Mouse (Mus musculus) hindbrain, embryonic 13.5 days (tissue): ENCODE measurements around the gene Tigd3. TPM values are rescaled to one million over a fixed set of nuclear protein-coding genes. Genes with fewer than 3 reads are reported as not detected.

Source experiments
- ATAC-seq: fragments of 200-750 bp; cut with Nextera tagmentation; 2 replicates; pipeline ENCODE4 v1.8.0; 2017; ENCODE audit warnings: moderate TSS enrichment; ENCODE audit not compliant: low FRiP score
- H3K27ac ChIP-seq: fragments of 300-500 bp; sonication (generic); 2 replicates; pipeline ENCODE4 v1.5.1; 2015; ENCODE audit warnings: inconsistent platforms, mild to moderate bottlenecking, moderate library complexity
- H3K27me3 ChIP-seq: fragments of 300-500 bp; sonication (generic); 2 replicates; pipeline ENCODE4 v1.6.1; 2015; ENCODE audit warnings: mild to moderate bottlenecking, inconsistent platforms
- H3K36me3 ChIP-seq: fragments of 300-500 bp; sonication (generic); 2 replicates; pipeline ENCODE4 v1.6.1; 2015; ENCODE audit warnings: mild to moderate bottlenecking, inconsistent platforms
- H3K4me1 ChIP-seq: fragments of 300-500 bp; sonication (generic); replicated peaks from 2 replicates; pipeline ENCODE4 v1.6.1; 2015; ENCODE audit warnings: inconsistent platforms
- H3K4me2 ChIP-seq: fragments of 300-500 bp; sonication (generic); 2 replicates; pipeline ENCODE4 v1.6.1; 2015; ENCODE audit warnings: inconsistent platforms, mild to moderate bottlenecking, moderate library complexity
- H3K4me3 ChIP-seq: fragments of 300-500 bp; sonication (generic); 2 replicates; pipeline ENCODE4 v1.5.1; 2015; ENCODE audit warnings: mild to moderate bottlenecking, inconsistent platforms
- H3K9ac ChIP-seq: fragments of 300-500 bp; sonication (generic); 2 replicates; pipeline ENCODE4 v1.6.1; 2015; ENCODE audit warnings: mild to moderate bottlenecking, inconsistent platforms
- H3K9me3 ChIP-seq: fragments of 300-500 bp; sonication (generic); 2 replicates; pipeline ENCODE4 v1.6.1; 2016; ENCODE audit warnings: inconsistent platforms
- WGBS: fragments of 180-500 bp; shearing (Covaris S2); methylation state at CpG from one replicate; pipeline ENCODE4 v1.1.7; 2015; 5-methylcytosine and 5-hydroxymethylcytosine counted together
- polyA plus RNA-seq: library from polyadenylated mRNA; unstranded; fragments of >200 nt; fragmentation: Nextera tagmentation; extraction: Ambion mirVana; gene quantifications from 2 replicates; pipeline ENCODE4 v1.2.1, GENCODE M21; 2015

Gene Tigd3
- polyA plus RNA-seq, 1 experiment from 2014 or later = 15.2 TPM

GRCm38 (mm10) chr19:5929634-5930596 is 36.0 kb upstream of the Tigd3 start:
- 71% methylated on average over 14 of the region's 14 CpGs for WGBS

GRCm38 (mm10) chr19:5928546-5928945 is 34.6 kb upstream of the Tigd3 start:
- no peaks in the 10 kb centered on the region for H3K36me3 ChIP-seq
- peaks cover 29% of the 10 kb centered on the region for H3K4me1 ChIP-seq
- no peak overlapping the region for H3K9ac ChIP-seq
- 71% methylated on average over 3 of the region's 3 CpGs for WGBS
- no peaks in the 10 kb centered on the region for H3K9me3 ChIP-seq
- H3K4me3 ChIP-seq = no peak overlapping the region
- no peak overlapping the region for H3K27ac ChIP-seq
- H3K27me3 ChIP-seq = peaks cover 8% of the 10 kb centered on the region; the same call in 1 of the 2 replicates
- H3K4me2 ChIP-seq = no peak overlapping the region
- no peak for ATAC-seq

More at GRCm38 (mm10) chr19:5929634-5930596, 36.0 kb upstream of the Tigd3 start:
- Histone ChIP-seq H3K9ac (no peak overlapping the region), H3K27me3 (peaks cover 8% of the 10 kb centered on the region; the same call in 1 of the 2 replicates), H3K4me1 (peaks cover 24% of the 10 kb centered on the region), H3K4me3 (no peak overlapping the region), H3K27ac (no peak overlapping the region; the same call in 1 of the 2 replicates), H3K9me3 (no peaks in the 10 kb centered on the region), H3K36me3 (no peaks in the 10 kb centered on the region), H3K4me2 (no peak overlapping the region)
- ATAC-seq = no peak

GRCm38 (mm10) chr19:5928104-5928503 is 34.2 kb upstream of the Tigd3 start:
- no peak for ATAC-seq
- peaks cover 33% of the 10 kb centered on the region for H3K4me1 ChIP-seq

GRCm38 (mm10) chr19:5927532-5927931 is 33.6 kb upstream of the Tigd3 start:
- 78% methylated on average over 8 of the region's 8 CpGs for WGBS
- ATAC-seq = no peak
- peaks cover 39% of the 10 kb centered on the region for H3K4me1 ChIP-seq

More at GRCm38 (mm10) chr19:5928104-5928503, 34.2 kb upstream of the Tigd3 start:
- 85% methylated on average over 6 of the region's 6 CpGs for WGBS
- Histone ChIP-seq H3K9ac (no peak overlapping the region), H3K4me2 (no peak overlapping the region), H3K9me3 (no peaks in the 10 kb centered on the region), H3K4me3 (no peak overlapping the region), H3K36me3 (no peaks in the 10 kb centered on the region), H3K27ac (no peak overlapping the region), H3K27me3 (peaks cover 8% of the 10 kb centered on the region; the same call in 1 of the 2 replicates)

GRCm38 (mm10) chr19:5927026-5927425 is 33.1 kb upstream of the Tigd3 start:
- Histone ChIP-seq H3K4me2 (no peak overlapping the region), H3K36me3 (no peaks in the 10 kb centered on the region), H3K27me3 (peaks cover 10% of the 10 kb centered on the region; the same call in 1 of the 2 replicates), H3K9me3 (no peaks in the 10 kb centered on the region), H3K27ac (no peak overlapping the region), H3K4me1 (peaks cover 44% of the 10 kb centered on the region), H3K4me3 (no peak overlapping the region), H3K9ac (no peak overlapping the region)
- 74% methylated on average over 11 of the region's 11 CpGs for WGBS
- no peak for ATAC-seq

More at GRCm38 (mm10) chr19:5927532-5927931, 33.6 kb upstream of the Tigd3 start:
- Histone ChIP-seq H3K27ac (no peak overlapping the region), H3K9ac (no peak overlapping the region), H3K4me3 (no peak overlapping the region), H3K4me2 (no peak overlapping the region), H3K9me3 (no peaks in the 10 kb centered on the region), H3K27me3 (peaks cover 8% of the 10 kb centered on the region; the same call in 1 of the 2 replicates), H3K36me3 (no peaks in the 10 kb centered on the region)

- no peak for ATAC-seq
- Histone ChIP-seq H3K36me3 (no peaks in the 10 kb centered on the region), H3K9me3 (no peaks in the 10 kb centered on the region), H3K27me3 (peaks cover 10% of the 10 kb centered on the region; the same call in 1 of the 2 replicates), H3K4me2 (peak overlapping the region; percentile 91), H3K9ac (peak overlapping the region; percentile 83), H3K4me1 (peaks cover 50% of the 10 kb centered on the region), H3K4me3 (peak overlapping the region; percentile 70), H3K27ac (peak overlapping the region; percentile 85)
- WGBS = 35% methylated on average over 11 of the region's 11 CpGs
Measured at GRCm38 (mm10) chr19:5925311-5925855, 31.4 kb upstream of the Tigd3 start.

- ATAC-seq = peak; percentile 94
- H3K4me2 ChIP-seq = peak within 1 kb of the TSS; percentile 91
- H3K27ac ChIP-seq = peak within 1 kb of the TSS; percentile 85
- H3K36me3 ChIP-seq = no peaks in the 10 kb centered on the region
- peak within 1 kb of the TSS; percentile 83 for H3K9ac ChIP-seq
- 1% methylated on average over 18 of the region's 18 CpGs for WGBS
- no peaks in the 10 kb centered on the region for H3K9me3 ChIP-seq
- H3K27me3 ChIP-seq = peaks cover 10% of the 10 kb centered on the region; the same call in 1 of the 2 replicates
- peak within 1 kb of the TSS; percentile 70 for H3K4me3 ChIP-seq
- peaks cover 43% of the 10 kb centered on the region for H3K4me1 ChIP-seq
Measured at GRCm38 (mm10) chr19:5924713-5925093, 30.8 kb upstream of the Tigd3 start, which contains the start of gene Cdc42ep2. Gene Cdc42ep2 (minus strand): TSS chr19:5924816.

DNA sequence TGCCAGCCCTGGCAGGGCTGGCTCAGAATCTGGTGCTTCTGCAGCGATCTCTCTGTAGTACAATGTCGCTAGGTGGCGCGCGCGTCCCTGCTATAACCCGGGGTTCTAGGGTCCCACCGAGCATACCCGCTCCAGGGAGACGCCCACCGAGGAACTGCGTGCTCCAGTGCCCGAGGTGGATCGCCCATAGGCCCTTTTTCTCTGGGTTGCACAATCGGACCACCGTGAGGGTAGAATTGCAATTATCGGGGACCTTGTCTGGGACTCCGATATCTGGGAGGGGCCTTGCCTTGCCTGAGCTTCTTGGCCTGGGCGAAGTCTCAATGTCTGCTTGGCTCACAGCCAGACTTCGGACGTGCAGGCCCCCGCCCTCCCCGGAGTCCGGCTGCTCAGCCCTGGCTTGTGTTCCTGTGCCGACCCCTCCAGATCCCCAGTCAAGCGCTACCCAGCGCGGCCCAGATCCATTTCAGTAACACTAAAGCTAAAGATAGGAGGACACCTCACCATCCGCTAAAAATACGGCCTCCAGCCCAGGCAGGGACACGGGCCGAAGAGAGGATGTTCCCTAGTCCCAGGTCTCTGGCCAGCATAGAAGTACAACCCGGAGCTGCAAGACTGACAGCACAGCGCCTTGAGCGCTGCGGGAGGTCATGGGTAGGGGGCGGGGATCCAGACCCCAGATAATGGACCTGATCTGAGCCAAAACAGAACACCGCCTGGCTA is 30.2 kb upstream of the Tigd3 start:
- Histone ChIP-seq H3K27ac (peak overlapping the region; percentile 85), H3K4me3 (peak overlapping the region; percentile 70), H3K27me3 (peaks cover 10% of the 10 kb centered on the region; the same call in 1 of the 2 replicates), H3K4me1 (peaks cover 41% of the 10 kb centered on the region), H3K4me2 (peak overlapping the region; percentile 91), H3K9ac (peak overlapping the region; percentile 83), H3K36me3 (no peaks in the 10 kb centered on the region), H3K9me3 (no peaks in the 10 kb centered on the region)
- peak; percentile 78 for ATAC-seq
- WGBS = under 1% methylated on average over 38 of the region's 38 CpGs

GRCm38 (mm10) chr19:5922963-5923362 is 29.0 kb upstream of the Tigd3 start:
- H3K36me3 ChIP-seq = peaks cover 9% of the 10 kb centered on the region
- 97% methylated on average over 3 of the region's 3 CpGs for WGBS
- peak overlapping the region; percentile 38 for H3K4me2 ChIP-seq

GRCm38 (mm10) chr19:5922119-5922942 is 28.4 kb upstream of the Tigd3 start:
- Histone ChIP-seq H3K4me3 (no peak overlapping the region), H3K36me3 (peaks cover 15% of the 10 kb centered on the region), H3K9ac (peak overlapping the region; percentile 71), H3K9me3 (no peaks in the 10 kb centered on the region), H3K4me1 (peaks cover 41% of the 10 kb centered on the region), H3K4me2 (peak overlapping the region; percentile 38), H3K27me3 (peaks cover 10% of the 10 kb centered on the region; the same call in 1 of the 2 replicates), H3K27ac (no peak overlapping the region)
- ATAC-seq = no peak
- WGBS = 82% methylated on average over 15 of the region's 15 CpGs

More at GRCm38 (mm10) chr19:5922963-5923362, 29.0 kb upstream of the Tigd3 start:
- ATAC-seq = no peak
- Histone ChIP-seq H3K27ac (no peak overlapping the region), H3K4me3 (no peak overlapping the region), H3K9me3 (no peaks in the 10 kb centered on the region), H3K27me3 (peaks cover 10% of the 10 kb centered on the region; the same call in 1 of the 2 replicates), H3K4me1 (peaks cover 41% of the 10 kb centered on the region), H3K9ac (peak overlapping the region; percentile 49; the same call in 1 of the 2 replicates)

- no peak for ATAC-seq
- peak overlapping the region; percentile 38 for H3K4me2 ChIP-seq
- no peaks in the 10 kb centered on the region for H3K9me3 ChIP-seq
- peaks cover 10% of the 10 kb centered on the region; the same call in 1 of the 2 replicates for H3K27me3 ChIP-seq
- peak overlapping the region; percentile 12; the same call in 1 of the 2 replicates for H3K4me3 ChIP-seq
- 17% methylated on average over 9 of the region's 9 CpGs for WGBS
- peak overlapping the region; percentile 71 for H3K9ac ChIP-seq
- peaks cover 20% of the 10 kb centered on the region for H3K36me3 ChIP-seq
- H3K27ac ChIP-seq = no peak overlapping the region
- peaks cover 41% of the 10 kb centered on the region for H3K4me1 ChIP-seq
Measured at GRCm38 (mm10) chr19:5921715-5922114, 27.8 kb upstream of the Tigd3 start.
